ENCODE assay signal across 14 mouse cellular contexts in genomic region chr10:17924166-17924565, GRCm38 (mm10).
"Had no signal": no experiment of that assay in that cellular context is flagged by ENCODE, and none has a peak within 500 bp of the region (broad histone marks: within the 10 kb centered on the region; RNA-seq: fewer than 3 reads in every experiment).

No protein-coding gene starts in this region.

- ATAC-seq: liver, postnatal 0 days had no signal

- DNase-seq: kidney, adult 8-10 months; kidney, postnatal 25 days; liver; liver, embryonic 13.5 days; liver, postnatal 0 days; lung, postnatal 14 days; right cerebral cortex, adult 18-20 months; right cerebral cortex, postnatal 25 days; thymus, adult 2 months; thymus, postnatal 36 days had no signal

- H3K27ac ChIP-seq: limb, embryonic 12.5 days; liver, embryonic 13.5 days; lung, embryonic 15.5 days; midbrain, embryonic 12.5 days; stomach, embryonic 15.5 days had no signal

- H3K4me3 ChIP-seq: limb, embryonic 12.5 days; liver, embryonic 13.5 days; lung, embryonic 15.5 days; midbrain, embryonic 12.5 days; stomach, embryonic 15.5 days had no signal
